Mouse (Mus musculus) right cerebral cortex, postnatal 4 days (tissue): ENCODE data around the gene Ano6.

ENCODE experiments used
- DNase-seq: peaks from one replicate; pipeline ENCODE4 v3.0.0-alpha.2; 2022

Ano6 gene

DNA sequence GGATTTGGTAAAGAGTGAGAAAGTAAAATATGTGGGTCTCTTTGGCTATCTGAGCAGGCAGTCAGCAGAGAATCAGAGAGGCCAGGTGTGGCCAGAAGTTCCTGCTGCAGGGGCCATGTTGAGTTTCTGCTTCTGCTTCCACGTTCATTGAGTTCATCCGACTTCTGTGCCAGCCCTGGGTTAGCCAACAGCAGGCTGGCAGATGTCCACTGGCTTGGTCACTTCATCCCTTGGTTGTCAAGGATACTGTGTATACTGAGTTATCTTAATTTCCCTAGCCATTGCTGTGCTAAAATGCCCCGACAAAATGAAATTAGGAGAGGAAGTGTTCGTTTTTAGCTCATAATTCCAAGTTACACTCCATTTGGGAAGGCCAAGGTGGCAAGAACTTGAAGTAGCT is 21.1 kb upstream of the Ano6 start:
- no peak for DNase-seq

DNA sequence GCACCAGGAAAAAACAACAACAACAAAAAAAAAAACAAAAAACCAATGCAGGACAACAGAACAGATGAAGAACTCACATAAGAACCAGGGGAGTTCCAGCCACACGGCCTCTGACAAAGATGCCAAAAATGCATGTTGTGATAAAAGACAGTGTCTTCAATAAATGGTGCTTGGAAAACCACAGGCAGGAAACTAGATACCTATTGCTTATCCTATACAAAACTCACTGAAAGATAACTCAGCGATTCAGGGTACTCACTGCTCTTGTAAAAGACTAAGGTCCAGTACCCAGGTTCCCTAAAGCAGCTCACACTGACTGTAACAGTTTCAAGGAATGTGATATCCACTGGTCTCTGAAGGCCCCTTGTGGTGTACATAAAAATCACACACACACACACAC is 20.3 kb upstream of the Ano6 start:
- DNase-seq: no peak

DNA sequence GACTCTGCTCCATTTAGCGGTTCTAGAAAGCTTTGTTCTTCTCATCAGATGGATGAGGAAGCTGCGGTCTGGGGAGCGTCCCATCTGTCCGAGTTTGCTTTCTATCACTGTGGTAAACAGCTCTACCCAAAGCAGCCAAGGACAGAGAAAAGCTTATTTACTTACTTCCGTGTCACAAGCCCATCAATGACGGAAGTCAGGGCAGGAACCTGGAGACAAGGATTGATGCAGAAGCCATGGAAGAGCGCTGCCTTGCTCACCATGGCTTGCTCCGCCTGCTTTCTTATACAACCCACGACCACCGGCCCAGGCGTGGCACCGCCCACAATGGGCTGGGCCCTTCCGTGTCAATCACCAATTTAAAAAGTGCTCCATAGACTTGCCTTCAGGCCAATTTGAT is 18.3 kb upstream of the Ano6 start:
- no peak for DNase-seq

DNA sequence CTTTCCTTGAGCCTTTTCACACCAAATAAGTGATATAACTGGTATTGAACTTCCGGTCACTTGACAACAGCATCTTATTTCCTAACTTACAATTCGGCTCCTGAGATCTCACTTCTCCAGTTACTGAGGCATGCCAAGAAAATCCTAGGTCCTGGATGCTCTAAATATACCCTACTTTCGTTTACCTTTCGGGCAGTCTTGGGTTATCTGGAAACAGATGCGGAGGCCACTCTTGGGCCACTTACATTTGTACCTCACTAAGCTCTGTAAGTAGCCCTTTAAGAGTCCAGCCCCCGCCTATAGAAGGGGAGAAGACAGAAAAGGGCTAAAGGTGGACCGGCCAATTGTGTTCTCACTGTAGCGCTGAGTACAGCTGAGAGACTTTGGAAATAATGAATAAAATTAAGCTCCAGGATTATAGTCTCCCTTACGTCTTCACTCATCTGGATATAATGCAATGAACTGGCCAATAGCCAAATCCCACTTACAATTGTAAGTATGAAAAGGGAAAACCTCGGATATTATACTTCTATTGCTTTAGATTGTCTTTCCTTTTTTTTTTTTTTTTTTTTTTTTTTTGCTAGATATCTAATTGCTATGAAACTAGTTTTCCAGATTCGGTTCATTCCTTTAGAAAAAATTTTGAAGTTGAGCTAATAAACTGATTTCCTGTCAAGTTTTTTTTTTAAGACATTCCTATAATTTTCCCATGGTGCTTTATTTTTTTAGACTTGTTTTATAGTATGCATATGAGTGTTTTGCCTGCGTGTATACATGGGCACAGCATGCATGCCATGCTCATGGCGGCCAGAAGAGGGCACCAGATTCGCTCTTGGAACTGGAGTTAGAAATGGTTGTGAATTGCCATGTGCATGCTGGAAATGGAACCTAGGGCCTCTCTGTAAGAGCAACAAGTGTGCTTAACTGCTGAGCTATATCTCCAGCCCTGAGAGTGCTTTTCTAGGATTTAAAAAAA is 17.5 kb upstream of the Ano6 start:
- peak; percentile 57 for DNase-seq

DNA sequence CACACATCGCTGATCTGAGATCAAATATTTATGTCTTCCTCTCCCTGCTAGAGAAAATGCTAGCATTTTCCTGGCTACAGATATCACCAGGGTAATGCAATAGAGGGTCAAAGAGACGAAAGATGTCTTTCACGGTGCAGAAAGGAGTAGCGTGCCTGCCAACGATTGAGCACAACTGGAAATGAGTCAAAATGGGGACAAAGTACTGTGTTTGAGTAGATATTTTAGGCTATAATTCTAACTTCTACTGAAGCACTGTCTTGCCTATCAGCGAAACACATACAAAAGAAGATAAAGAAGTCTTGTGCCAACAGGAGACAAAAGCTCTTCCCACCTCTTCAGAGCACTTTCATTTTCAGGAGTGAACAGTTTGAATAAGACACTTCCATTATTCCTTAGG is 16.4 kb upstream of the Ano6 start:
- DNase-seq: no peak

DNA sequence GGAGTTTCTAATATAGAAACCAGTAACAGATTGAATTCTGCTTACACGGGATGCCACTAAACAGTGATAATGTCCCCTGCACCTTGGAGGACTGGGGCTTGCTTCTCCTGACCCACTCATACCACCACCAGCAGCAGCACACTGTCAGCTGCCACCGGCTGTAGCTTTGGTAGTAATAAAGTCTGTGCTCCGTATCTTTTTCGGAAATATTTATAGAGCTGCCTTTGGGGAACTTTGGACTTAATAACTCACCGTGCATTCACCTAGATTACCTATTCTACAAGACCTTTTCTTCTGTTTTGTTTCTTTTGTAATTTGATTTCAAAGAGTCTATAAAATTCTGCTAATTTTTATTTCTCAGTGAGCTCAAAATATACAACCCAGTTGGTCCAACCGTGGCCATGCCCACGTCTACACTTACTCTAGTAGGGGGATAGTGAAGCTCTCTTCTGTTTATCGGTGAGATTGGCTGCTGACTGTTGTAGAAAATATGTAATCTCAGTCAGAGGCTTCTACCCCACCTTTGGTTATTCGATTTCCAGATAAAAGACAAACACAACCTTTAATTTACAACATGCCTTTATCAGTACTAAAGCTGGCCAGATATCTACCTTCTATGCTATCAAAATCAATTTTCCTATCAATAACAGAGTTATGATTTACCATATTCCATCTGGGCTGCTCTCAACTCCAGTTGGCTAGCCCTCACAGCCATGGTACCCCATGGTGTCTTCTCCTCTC is 15.8 kb upstream of the Ano6 start:
- DNase-seq: no peak

DNA sequence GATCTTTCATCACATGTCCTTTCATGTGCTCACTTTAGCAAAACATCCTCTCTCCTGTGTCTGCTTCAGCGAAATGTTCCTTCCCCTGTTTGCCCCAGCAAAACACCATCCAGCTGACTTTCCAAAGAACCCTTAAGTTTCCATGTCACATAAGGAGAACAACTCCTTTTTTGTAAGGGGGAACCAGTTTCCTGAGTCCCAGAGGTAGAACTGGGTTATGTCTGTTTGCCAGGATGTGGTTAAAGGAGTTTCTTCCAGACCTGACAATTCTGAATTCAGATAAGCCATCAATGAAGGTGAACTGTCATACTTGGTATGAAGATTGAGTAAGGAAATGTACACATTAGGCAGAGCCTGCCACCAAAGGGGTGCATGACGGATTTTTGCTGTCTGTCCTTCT is 12.9 kb upstream of the Ano6 start:
- DNase-seq: no peak

DNA sequence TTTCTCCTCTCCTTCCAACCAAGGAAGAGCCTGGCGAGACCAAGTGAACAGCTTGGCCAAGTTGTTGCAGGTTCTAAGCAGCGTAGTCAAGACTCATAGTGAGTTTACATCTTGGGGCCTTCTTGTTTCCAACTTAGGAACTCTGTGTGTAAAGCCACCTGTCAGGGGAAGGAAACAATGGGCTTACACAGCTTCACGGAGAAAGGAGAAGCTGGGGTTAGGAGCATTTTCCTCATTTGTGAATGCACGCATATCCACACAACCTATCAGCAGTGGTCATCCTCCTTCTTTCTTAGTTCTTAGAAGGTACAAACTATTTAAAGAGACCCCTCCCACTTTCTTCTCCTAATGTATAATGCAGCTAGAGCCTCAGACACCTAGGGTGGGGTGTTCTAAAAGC is 11.9 kb upstream of the Ano6 start:
- no peak for DNase-seq

DNA sequence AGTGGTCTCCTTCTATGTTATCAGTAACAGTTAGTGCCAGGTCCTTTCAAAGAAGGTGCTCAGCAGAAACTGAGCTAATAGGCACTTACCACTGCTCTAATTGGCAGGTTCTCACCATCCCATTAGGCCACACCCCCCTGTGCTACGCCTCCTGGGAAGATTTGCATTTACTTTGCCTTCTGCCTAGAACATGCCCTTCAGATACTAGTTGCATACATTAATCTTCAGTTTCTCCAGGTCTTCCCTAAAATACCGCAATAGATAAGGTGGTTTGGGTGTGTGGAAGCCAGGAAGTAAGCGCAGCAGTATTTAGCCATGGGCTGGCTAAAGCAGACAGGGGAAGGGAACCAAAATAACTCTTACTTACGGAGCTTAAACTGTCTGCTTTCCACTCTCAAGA is 4.0 kb upstream of the Ano6 start:
- DNase-seq: no peak

DNA sequence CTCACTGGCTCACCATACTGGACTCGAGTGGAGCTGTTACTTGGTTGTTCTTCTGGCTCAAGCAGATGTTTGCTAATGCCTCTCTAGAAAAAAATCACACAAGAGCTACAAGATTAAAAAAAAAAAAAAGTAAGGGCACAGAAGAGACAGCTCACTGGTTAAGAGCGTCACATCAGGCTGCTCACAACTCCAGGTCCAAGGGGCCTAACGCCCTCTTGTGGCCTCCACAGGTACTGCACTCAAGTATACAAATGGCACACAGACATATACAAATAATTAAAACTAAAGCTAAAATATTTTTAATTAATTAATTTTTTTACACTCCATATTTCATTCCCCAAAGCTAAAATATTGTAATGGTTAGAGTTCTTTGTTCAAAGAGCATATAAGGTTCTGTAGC is 3.1 kb upstream of the Ano6 start:
- no peak for DNase-seq

DNA sequence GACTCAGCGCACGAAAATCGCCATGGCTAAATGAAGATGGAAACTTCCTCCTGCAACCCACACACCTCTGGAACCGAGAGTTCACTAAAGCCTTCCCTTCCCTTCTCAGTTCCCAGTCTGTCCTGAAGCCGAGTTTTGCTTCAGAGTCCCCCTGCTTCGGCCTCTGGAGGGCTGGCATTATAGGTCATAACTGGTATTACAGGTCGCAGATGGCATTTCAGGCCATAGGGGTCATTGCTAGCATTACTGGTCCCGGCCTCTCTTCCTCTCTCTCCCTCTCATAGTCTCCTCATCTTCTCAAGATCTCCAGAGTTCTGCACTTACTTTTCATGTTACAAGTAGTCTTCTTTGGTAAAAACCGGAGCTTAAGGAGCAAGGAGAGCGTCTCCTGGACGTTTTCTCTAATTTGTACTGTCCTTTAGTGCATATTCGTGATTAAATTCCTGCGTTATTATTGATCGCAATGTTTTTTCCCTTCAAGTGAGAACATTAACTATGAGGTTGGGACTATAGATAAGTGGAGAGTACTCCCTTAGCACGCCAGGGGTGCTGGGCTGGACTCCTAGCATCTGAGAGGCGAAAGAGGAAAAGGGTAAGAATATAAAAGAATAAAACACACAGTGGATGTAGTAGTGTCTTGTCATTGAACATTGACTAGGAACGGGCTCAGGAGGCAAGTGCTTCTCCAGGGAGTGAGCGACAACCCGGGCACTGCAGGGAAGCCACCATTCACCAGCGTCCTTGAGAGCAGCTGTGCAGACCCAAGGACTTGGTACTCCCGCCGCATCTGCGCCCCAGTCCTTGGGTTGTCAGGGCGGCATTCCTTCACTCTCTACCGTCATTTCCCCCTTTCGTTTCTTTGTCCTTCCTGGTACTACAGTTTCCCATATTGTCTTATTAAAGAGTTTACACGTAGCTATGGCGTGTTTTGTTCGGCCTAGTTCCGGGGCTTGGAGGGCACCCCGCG is 798 bp upstream of the Ano6 start:
- DNase-seq: peak; percentile 42

DNA sequence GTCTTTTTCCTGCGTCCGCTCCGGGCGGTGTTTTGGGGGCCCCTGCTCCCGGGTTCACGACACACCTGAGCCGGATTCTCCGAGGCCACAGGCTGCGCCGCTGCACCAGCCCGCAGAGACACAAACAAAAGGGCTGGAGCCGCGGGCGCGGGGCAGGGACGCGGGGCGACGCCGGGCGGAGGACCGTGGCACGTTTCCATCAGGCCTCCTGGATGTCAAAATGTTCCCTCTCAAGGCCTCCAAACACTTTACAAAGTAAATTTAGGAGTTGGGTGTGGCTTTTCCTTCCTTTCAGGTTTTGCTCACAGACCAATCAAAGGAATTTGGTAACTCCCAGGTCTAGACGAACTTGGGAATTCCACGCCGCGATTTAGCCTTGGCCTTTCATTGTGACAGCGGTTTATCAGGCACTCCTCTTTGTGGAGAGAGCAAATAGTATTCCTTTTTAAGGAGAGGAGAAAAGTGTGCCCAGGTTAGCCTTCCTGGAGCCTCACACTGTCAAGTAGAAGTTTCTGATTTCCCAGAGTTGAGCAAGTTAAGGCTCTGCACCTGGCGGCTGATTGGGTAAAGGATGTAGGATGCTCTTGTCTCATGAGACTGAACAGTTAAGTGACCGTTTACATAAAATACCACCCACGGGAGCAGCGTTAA is 623 bp downstream of the Ano6 start:
- no peak for DNase-seq

DNA sequence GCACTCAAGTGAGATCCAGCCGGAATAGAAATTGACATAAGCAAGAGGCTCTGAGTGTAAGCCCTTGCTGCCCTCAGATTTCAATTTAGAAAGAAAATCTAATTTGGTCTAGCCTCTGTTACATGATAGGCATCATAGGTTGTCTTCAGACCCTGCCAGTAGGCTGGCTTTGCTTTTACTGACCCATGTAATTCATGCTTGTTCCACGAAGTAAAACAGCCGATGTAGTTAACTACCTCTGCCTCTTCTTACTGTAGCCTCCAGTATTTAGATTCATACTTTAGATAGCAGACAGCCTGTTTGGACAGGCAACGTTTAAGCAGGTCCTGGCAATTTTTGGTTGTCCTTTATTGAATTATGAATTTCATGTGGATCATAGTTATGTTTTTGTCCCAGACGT is 1.2 kb downstream of the Ano6 start:
- DNase-seq: no peak

DNA sequence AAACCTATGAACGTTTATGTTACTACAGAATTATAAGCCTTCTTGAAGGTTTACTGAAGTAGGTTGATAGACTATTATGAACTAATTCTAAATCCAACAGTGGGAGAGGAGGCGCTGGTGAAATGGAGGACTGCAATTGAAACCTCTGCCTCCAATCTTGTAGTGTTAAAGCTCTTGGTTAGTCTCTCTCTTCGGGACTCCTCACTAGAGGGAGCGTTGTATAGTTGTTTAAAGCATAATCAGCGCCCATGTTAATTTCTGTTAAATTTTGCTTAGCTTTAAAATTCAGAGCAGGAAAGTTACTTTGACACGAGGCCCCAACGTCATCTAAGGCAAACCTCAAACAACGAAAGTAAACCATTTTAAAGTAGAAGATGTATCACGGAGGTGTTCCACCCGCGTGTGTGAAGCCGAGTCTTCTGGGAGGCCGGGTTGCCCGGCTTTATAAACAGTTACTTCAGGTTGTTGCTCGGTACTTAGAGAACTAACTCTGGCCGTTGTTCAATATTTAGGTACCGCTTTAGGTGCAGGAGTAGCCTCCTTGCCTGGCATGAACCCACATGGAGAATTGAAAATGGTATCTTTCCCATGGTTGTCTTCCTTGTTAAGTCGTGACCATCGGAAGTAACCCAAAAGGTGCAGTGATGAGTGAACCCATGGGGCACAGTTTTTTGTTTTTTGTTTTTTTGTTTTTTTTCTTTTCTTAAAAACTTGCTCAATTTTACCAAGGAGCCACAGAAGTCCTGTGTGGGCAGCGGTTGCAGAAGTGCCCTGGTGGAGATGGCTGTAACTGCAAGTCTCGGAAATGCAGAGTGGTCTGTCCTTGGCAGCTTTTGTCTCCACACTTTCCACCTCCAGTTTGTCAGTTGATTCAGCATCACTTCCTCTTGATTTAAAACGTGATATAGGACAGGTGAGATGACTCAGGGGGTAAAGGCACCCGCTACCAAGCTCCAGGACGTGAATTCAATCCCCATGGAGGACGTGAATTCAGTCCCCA is 1.9 kb downstream of the Ano6 start:
- peak; percentile 9 for DNase-seq

DNA sequence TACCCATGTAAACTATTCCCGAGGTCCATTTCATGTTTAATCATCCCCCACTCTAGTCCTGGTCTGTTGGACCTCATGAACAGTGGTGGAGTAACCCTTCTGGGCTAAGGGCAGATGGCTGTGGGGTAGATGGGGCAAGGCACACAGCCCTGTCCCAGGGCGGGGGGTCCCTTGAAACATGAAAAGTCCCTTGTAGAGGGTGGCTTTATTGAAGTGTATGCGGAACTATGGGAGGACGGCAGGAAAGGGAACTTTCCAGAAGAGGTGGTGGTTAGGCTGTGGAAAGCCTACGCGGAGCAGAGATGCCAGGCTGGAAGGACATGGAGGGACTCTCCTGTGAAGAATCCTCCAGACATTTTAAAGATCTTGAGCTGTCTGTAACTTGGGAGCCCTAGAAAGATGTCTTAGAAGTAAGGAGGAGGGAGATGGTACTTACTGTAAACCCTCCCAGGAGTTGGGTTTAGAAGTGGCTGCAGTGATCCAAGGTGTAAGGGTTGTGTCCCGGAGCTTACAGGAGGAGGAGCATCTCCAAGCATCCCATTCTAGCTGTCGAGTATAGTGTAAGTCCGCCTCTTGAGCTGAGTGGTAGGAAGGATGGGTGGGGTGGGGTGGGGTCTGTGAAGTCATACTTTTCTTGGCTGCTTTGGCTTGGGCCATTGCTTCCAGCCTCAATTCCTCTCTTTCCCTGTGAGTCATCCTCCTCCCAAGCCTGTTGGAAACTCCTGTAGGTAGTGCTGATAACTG is 3.3 kb downstream of the Ano6 start:
- no peak for DNase-seq

DNA sequence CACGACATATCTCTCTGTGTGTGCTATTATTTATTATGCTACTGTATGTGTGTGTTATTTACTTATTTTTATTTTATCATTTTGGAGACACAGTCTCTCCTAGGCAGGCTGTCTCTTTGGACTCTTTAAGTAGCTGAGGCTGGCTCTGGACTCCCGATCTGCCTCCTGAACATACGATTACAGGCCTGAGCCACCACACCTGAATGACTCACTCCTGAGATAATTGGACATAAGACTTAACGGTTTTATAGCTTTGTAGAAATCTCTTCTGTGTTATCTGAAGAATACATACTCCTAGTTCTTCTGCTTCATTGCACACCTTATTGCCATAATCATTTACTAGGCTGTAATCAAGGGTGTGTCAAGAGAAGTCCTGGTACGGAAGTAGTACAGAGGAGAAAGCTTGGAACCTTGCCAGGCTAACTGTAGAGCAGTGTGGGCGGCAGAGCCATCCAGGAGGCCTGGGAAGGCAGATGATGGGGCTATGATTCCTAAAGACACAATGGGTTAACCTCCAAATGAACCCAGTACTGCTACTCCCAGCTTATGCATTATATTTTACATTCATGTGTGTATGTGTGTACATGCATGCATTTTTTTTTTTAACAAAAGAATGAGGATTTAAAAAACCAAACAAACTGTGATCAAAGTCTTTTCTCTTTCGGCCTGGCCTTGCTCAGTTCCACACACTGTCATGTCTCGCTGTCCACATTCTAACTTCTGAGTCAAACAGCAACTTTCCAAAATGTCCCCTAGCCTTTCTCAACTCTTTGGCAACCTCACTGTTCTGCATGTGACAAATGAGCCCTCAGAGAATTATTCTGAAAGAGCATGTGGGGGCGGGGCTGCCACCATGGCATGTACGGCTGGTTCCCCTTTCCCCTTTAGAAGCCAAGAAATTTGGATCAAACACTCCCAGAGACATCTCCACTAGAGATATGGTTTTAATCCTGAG is 4.2 kb downstream of the Ano6 start:
- DNase-seq: no peak

DNA sequence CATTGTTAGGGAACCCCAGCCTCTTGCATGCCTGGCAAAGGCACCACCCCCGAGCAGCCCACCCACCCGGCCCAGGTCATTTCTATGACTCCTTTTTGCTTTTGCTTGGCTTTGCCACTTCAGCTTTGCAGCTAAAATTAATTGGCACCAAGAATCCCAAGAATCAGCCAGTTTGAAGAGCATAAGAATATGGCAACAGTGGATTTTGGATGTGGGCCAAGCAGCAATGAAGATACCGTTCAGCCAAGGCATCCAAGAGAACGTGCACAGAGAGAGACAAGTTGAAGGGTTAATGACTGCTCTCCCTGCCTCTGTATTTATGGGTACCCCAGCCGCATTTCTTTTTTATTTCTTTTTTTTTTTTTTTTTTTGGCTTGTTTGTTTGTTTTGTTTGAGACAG is 5.4 kb downstream of the Ano6 start:
- no peak for DNase-seq

DNA sequence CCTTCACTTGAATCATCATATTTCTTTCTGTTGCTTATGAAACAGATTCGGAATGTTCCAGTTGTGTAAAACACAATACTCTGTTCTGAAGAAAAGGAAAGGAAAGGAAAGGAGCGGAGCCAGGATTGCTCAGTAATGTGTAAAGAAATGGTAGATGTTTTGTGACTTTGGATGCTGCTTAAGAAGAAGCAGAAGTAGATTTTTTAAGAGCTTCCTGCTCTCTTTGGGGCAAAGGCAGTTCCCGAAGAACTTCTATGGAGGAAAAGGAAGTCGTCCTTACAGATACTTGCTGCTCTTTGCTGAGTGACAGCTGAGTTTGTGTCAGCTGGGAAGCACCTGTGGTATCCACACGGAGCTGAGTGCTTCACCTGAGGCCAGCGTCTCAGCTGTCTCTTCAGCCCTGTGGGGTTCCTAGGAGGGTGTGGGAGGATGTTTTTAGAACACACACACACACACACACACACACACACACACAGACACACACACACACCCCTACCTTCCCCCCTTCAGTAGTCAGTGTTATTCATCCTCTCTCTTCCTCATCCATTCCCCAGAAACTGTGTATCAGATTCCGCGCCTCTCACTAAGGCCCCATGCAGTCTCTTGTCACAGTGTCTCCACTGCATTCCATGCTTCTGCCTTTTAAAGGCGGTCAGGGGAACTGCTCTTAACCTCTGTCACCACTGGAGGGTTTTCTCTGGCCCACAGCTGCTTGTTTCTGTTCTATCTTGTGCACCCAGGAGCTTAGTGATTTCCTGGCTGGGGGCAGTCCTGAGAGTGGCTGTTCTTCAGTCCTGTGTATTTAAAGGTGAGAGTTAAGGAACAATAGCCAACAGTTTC is 6.7 kb downstream of the Ano6 start:
- DNase-seq: no peak
